Mouse (Mus musculus): ENCODE results near the gene Glt1d1. TPM values are rescaled to one million over a fixed set of nuclear protein-coding genes. Genes with fewer than 3 reads are reported as not detected.

The Glt1d1 gene
- polyA plus RNA-seq, 1 experiment from 2014 or later: 2.8 TPM

Other genes starting within 250 kb of the Glt1d1 start
- 21.0 and 21.3 TPM in 2 replicates for gene Slc15a4, start 635 bp downstream of the Glt1d1 start, polyA plus RNA-seq (2014; fragmentation: Nextera tagmentation; extraction: Ambion mirVana)

All from neural tube, embryonic 14.5 days (tissue).